Mouse (Mus musculus) brain, embryonic 14.5 days (tissue): ENCODE results near the gene Zg16. TPM values are rescaled to one million over a fixed set of nuclear protein-coding genes. Genes with fewer than 3 reads are reported as not detected.
"Not testable (repeated sequence)": the region's sequence is repeated elsewhere in the genome, so short reads cannot be mapped to it uniquely, and the experiment has no call there.

Source experiments
- DNase-seq: peaks from one replicate; pipeline ENCODE4 v3.0.0-alpha.2; 2011; ENCODE audit warnings: low read depth
- CTCF ChIP-seq: fragments of 200-500 bp; IDR thresholded peaks from 2 replicates; pipeline ENCODE4 v1.5.1; 2012; ENCODE audit warnings: inconsistent platforms, mild to moderate bottlenecking, moderate library complexity, borderline replicate concordance; ENCODE audit not compliant: insufficient read depth, insufficient read length; ENCODE audit errors: extremely low read depth
- POLR2A ChIP-seq: fragments of 200-500 bp; IDR thresholded peaks from 2 replicates; pipeline ENCODE4 v1.6.1; 2012; ENCODE audit warnings: mild to moderate bottlenecking, inconsistent platforms, borderline replicate concordance; ENCODE audit not compliant: poor library complexity, insufficient read depth, insufficient read length, severe bottlenecking; ENCODE audit errors: extremely low read depth
- polyA plus RNA-seq: library from polyadenylated mRNA; depleted of rRNA; stranded (reverse); fragments of >200 nt; gene quantifications from 2 replicates; pipeline ENCODE4 v1.2.3, GENCODE M21; 2012; rRNA removed

Gene Zg16
- 0.21 TPM in 1 of 2 replicates, not detected in the other for polyA plus RNA-seq

GRCm38 (mm10) chr7:127087278-127088010, at the start of gene Zg16:
TSS of gene Zg16 (minus strand) at chr7:127087328.
- DNase-seq: not testable (repeated sequence)

GRCm38 (mm10) chr7:127136181-127137071, 49.3 kb upstream of the Zg16 start:
- DNase-seq: no peak
- no peak for TF ChIP-seq CTCF
- no peak for TF ChIP-seq POLR2A

- TF ChIP-seq POLR2A: no peak
- DNase-seq: no peak
Measured at GRCm38 (mm10) chr7:127134821-127135447, 47.8 kb upstream of the Zg16 start.

GRCm38 (mm10) chr7:127133125-127133524, 46.0 kb upstream of the Zg16 start:
- DNase-seq: no peak
- TF ChIP-seq POLR2A (no peak), CTCF (no peak)

GRCm38 (mm10) chr7:127129638-127130037, 42.5 kb upstream of the Zg16 start:
- peak; percentile 65; the same call in 1 of the 2 replicates for TF ChIP-seq CTCF
- no peak for TF ChIP-seq POLR2A
- peak; percentile 75 for DNase-seq

GRCm38 (mm10) chr7:127121911-127122270, 34.8 kb upstream of the Zg16 start, which contains the start of gene Qprt:
TSS of gene Qprt (minus strand) at chr7:127122226.
- no peak for DNase-seq
- TF ChIP-seq CTCF: no peak
- no peak for TF ChIP-seq POLR2A

GRCm38 (mm10) chr7:127121061-127121910, 34.2 kb upstream of the Zg16 start:
- no peak for DNase-seq
- TF ChIP-seq POLR2A (no peak), CTCF (no peak)

GRCm38 (mm10) chr7:127118671-127119445, 31.7 kb upstream of the Zg16 start:
- no peak for TF ChIP-seq POLR2A
- TF ChIP-seq CTCF: no peak

GRCm38 (mm10) chr7:127117948-127118347, 30.8 kb upstream of the Zg16 start:
- TF ChIP-seq POLR2A (no peak), CTCF (no peak; the same call in 1 of the 2 replicates)
- peak; percentile 15 for DNase-seq

More at GRCm38 (mm10) chr7:127118671-127119445, 31.7 kb upstream of the Zg16 start:
- no peak for DNase-seq

GRCm38 (mm10) chr7:127116331-127116935, 29.3 kb upstream of the Zg16 start:
- TF ChIP-seq CTCF (no peak), POLR2A (no peak)
- DNase-seq: no peak
